Mouse (Mus musculus) lung, adult 18-20 months (tissue): ENCODE measurements around the gene Pon1.

Experiments used
- DNase-seq, 2 experiments: peaks; one replicate each; pipeline ENCODE4 v3.0.0; 2022; ENCODE audit warnings: mixed read lengths in 2 of 2

Pon1 gene

DNA sequence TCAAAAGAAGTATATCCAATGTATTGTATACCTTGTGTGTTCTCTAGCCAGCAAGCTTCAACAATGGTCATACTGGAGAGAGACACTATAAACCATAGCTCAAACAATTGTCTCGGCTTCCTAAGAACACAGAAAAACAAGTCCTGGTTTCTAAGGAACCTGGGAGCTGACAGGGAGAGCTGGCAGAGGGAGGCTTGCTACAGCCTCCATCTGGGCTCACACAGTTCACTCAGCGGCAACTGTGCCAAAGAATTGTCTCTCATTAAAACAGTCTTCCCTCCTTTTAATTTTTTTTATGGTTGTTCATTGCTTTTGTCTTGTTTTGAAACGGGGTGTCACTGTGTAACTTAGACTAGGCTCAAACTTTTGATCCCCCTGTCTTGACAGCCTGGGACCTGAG lies 73.5 kb downstream of the Pon1 start:
- no peak for DNase-seq

DNA sequence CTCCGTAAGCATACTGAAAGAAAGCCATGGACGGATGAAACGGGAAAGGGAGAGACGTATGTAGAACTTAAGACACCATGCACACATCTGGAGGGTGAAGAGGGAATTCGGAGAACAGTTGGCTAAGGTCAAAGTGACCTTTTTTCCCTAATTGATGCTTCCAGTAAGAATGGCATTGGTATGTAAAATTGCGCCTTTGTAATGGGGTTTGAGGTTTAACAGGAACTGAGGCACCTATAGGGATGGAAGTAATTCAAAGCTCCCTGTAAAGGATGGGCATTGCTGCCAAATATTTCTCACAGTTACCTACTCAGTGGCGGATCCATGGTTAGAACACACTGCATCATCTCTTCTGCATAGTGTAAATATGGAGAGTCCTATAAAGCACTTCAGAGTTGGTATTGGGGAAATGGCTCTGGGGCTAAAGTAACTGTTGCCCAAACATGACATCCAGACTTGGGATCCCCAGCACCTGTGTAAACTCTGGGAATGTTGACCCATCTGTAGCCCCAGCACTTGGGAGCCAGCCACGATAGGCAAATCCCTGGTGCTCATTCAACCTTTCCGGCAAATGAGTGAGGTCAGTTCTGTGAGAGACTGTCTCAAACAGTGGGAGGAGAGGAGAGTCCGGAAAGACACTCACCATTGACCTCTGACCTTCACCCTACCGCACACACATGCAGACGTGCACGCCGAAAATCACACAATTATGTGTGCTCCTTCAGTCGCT lies 74.4 kb downstream of the Pon1 start:
- DNase-seq: no peak
